Comparison of ENCODE assay signal across 24 mouse cellular contexts in the genomic region with DNA sequence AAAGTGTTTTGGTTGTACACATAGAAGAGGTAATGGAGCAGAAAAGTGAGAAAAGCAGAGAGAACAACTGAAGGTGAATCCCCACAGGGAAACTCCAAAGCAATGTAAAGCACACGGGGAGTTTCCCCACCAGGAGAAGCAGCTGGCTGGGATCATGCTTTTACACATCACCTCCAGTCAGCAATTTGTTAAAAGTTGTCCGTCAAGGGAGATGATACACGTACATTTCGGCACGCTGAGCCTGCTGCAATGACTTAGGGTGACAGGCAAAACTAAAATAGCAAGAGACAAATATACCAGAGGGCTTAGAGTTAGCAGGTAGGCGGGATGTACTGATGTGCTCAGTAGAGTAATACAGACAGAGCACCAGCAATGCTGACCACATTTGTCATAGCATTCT. TPM values are rescaled to one million over a fixed set of nuclear protein-coding genes. Genes with fewer than 3 reads are reported as not detected.
A peak's percentile ranks its signal among the peaks of the same experiment; 100 is the strongest.
DNase-seq lines count a peak whose midpoint lies in the region; ATAC-seq lines count a peak whose summit lies in the region.
"Had no signal": no experiment of that assay in that cellular context is flagged by ENCODE, and none has a peak within 500 bp of the region (broad histone marks: within the 10 kb centered on the region; RNA-seq: fewer than 3 reads in every experiment).

No protein-coding gene starts in this region.

- H3K9me3 ChIP-seq in megakaryocyte, embryonic 14.5 days = no peaks in the 10 kb centered on the region
- H3K9me3 ChIP-seq: G1E; heart, embryonic 10.5 days; intestine, embryonic 15.5 days had no signal

- DNase-seq in 3T3-L1 (ENCODE audit: low read depth, low spot score) = peak; percentile 12
- DNase-seq in CD4-positive helper T cell, adult 2 months (ENCODE audit: low read depth, low spot score) = peak; percentile 10
- DNase-seq in induced T-regulatory cell, adult 2 months (ENCODE audit: low read depth) = peak; percentile 46
- DNase-seq in thymus, postnatal 14 days = no peak
- DNase-seq: adrenal gland, adult 8-10 months; adrenal gland, postnatal 25 days; cerebellum, adult 18-20 months; cerebellum, adult 9-10 months; cerebellum, postnatal 14 days; gastrocnemius, postnatal 10 days; gastrocnemius, postnatal 36 days; heart, adult 2 months; heart, postnatal 14 days had no signal

- no peaks in the 10 kb centered on the region for H3K36me3 ChIP-seq in megakaryocyte, embryonic 14.5 days (replicated peaks; ENCODE audit: low read length)
- H3K36me3 ChIP-seq: G1E; intestine, embryonic 15.5 days had no signal

- H3K4me1 ChIP-seq in megakaryocyte, embryonic 14.5 days = peaks cover 18% of the 10 kb centered on the region

- no peak for ATAC-seq in megakaryocyte, adult 5-6 weeks (ENCODE audit: poor library complexity, severe bottlenecking)
- no peak for ATAC-seq in monocyte, adult 5-6 weeks (replicated peaks; ENCODE audit: insufficient number of reproducible peaks, low FRiP score, low TSS enrichment, poor library complexity, severe bottlenecking)
- ATAC-seq: forebrain, embryonic 13.5 days; forebrain, embryonic 16.5 days; intestine, embryonic 15.5 days had no signal

- no peaks in the 10 kb centered on the region for H3K27me3 ChIP-seq in megakaryocyte, embryonic 14.5 days (replicated peaks)
- H3K27me3 ChIP-seq: forebrain, embryonic 13.5 days; heart, embryonic 13.5 days; hindbrain, embryonic 12.5 days; hindbrain, embryonic 15.5 days; intestine, embryonic 15.5 days had no signal

- peak overlapping the region; percentile 43 for H3K4me3 ChIP-seq in megakaryocyte, embryonic 14.5 days (replicated peaks)
- H3K4me3 ChIP-seq: heart, adult 2 months; heart, embryonic 10.5 days; heart, embryonic 13.5 days; hindbrain, embryonic 12.5 days; intestine, embryonic 15.5 days had no signal

RNA-seq across cellular contexts. Expression of gene D130040H23Rik, which starts 1.6 kb away (rescaled TPM):
- polyA plus RNA-seq in megakaryocyte, embryonic 14.5 days (2012; ENCODE audit: insufficient read depth, low replicate concordance) = not detected in 2 replicates
- total RNA-seq in megakaryocyte, adult 5-6 weeks (2015) = 6.1 and 6.2 TPM in 2 replicates
- 3.5 and 4.1 TPM in 2 replicates for total RNA-seq in megakaryocyte, adult 5-6 weeks (2017)
- 16.5 to 32.0 TPM (median 19.1 TPM) in 3 replicates for total RNA-seq in monocyte, adult 5-6 weeks (2017)
- polyA plus RNA-seq: G1E had no signal
